21 mouse cellular contexts compared by ENCODE assay signal in genomic region chr16:76339256-76339655, GRCm38 (mm10). TPM values are rescaled to one million over a fixed set of nuclear protein-coding genes. Genes with fewer than 3 reads are reported as not detected.
A peak's percentile ranks its signal among the peaks of the same experiment; 100 is the strongest.
DNase-seq lines count a peak whose midpoint lies in the region; ATAC-seq and TF ChIP-seq lines count a peak whose summit lies in the region.
"Had no signal": no experiment of that assay in that cellular context is flagged by ENCODE, and none has a peak within 500 bp of the region (broad histone marks: within the 10 kb centered on the region; RNA-seq: fewer than 3 reads in every experiment).

No protein-coding gene starts in this region.

- H3K9ac ChIP-seq in liver, embryonic 13.5 days, result no peak overlapping the region
- no peak overlapping the region for H3K9ac ChIP-seq in liver, embryonic 11.5 days (ENCODE audit: low read depth, low read length)
- H3K9ac ChIP-seq in hindbrain, embryonic 16.5 days (ENCODE audit: low read depth, low read length), result no peak overlapping the region
- H3K9ac ChIP-seq: embryonic facial prominence, embryonic 15.5 days; heart, embryonic 13.5 days; hindbrain, embryonic 14.5 days had no signal

- H3K4me2 ChIP-seq in liver, embryonic 13.5 days, result no peak overlapping the region; the same call in 1 of the 2 replicates
- no peak overlapping the region for H3K4me2 ChIP-seq in liver, embryonic 11.5 days
- H3K4me2 ChIP-seq in hindbrain, embryonic 16.5 days (ENCODE audit: low read length), result no peak overlapping the region
- H3K4me2 ChIP-seq: embryonic facial prominence, embryonic 15.5 days; heart, embryonic 13.5 days; hindbrain, embryonic 14.5 days had no signal

- peak; percentile 38 for ATAC-seq in frontal cortex, adult (ENCODE audit: low TSS enrichment)
- ATAC-seq in liver, embryonic 13.5 days (ENCODE audit: low read depth), result no peak
- no peak for ATAC-seq in liver, embryonic 11.5 days (replicated peaks; ENCODE audit: low FRiP score)
- no peak for ATAC-seq in hindbrain, embryonic 16.5 days
- ATAC-seq: forebrain, embryonic 14.5 days had no signal

- no peaks in the 10 kb centered on the region for H3K9me3 ChIP-seq in liver, embryonic 13.5 days (replicated peaks)
- no peaks in the 10 kb centered on the region; the same call in 1 of the 2 replicates for H3K9me3 ChIP-seq in liver, embryonic 11.5 days (ENCODE audit: control insufficient read depth, low read length)
- no peaks in the 10 kb centered on the region for H3K9me3 ChIP-seq in hindbrain, embryonic 16.5 days (ENCODE audit: control insufficient read depth, low read length)

- no peak for DNase-seq in frontal cortex, adult 2 months (ENCODE audit: extremely low spot score in 1 of 2, low spot score in 1 of 2)
- no peak for DNase-seq in liver, embryonic 13.5 days
- DNase-seq in liver, embryonic 11.5 days (ENCODE audit: low spot score), result no peak
- peak; percentile 25 for DNase-seq in lung, postnatal 36 days
- no peak for DNase-seq in lung, adult 2 months
- peak; percentile 61 for DNase-seq in CD4-positive, CD25-positive, alpha-beta regulatory T cell, adult 2 months (ENCODE audit: low read depth, low spot score)
- DNase-seq: adrenal gland, postnatal 10 days; cerebellum, adult 11 months; cerebellum, adult 8-10 months; cerebellum, postnatal 14 days; embryo, embryonic 11 days; gastrocnemius, postnatal 10 days had no signal

- H3K36me3 ChIP-seq in liver, embryonic 13.5 days, result peaks cover 52% of the 10 kb centered on the region
- H3K36me3 ChIP-seq in liver, embryonic 11.5 days (ENCODE audit: control insufficient read depth, insufficient read depth, low read length), result peaks cover 10% of the 10 kb centered on the region
- no peaks in the 10 kb centered on the region for H3K36me3 ChIP-seq in hindbrain, embryonic 16.5 days (ENCODE audit: control insufficient read depth, insufficient read depth, low read length)

- 58% methylated on average over 10 of the region's 10 CpGs for WGBS in liver, embryonic 13.5 days (ENCODE audit: insufficient replicate concordance)
- 71% methylated on average over 10 of the region's 10 CpGs for WGBS in liver, embryonic 11.5 days
- WGBS in lung, adult 2 months, result 66% methylated on average over 10 of the region's 10 CpGs
- WGBS in hindbrain, embryonic 16.5 days, result 87% methylated on average over 10 of the region's 10 CpGs

- no peak overlapping the region for H3K4me3 ChIP-seq in liver, embryonic 13.5 days (replicated peaks)
- no peak overlapping the region for H3K4me3 ChIP-seq in liver, embryonic 11.5 days (ENCODE audit: low read depth, low read length)
- H3K4me3 ChIP-seq in lung, adult 2 months (replicated peaks; ENCODE audit: extremely low read depth, low read depth, low read length), result no peak overlapping the region
- H3K4me3 ChIP-seq in hindbrain, embryonic 16.5 days (ENCODE audit: low read length), result no peak overlapping the region
- H3K4me3 ChIP-seq: embryonic facial prominence, embryonic 15.5 days; erythroblast, embryonic 14.5 days; forebrain, embryonic 10.5 days; heart, embryonic 13.5 days; hindbrain, embryonic 10.5 days had no signal

- no peak for TF ChIP-seq POLR2A in lung, adult 2 months (IDR thresholded peaks at IDR 0.05; ENCODE audit: borderline replicate concordance, extremely low read depth, low read depth, low read length)

- TF ChIP-seq CTCF in lung, adult 2 months (IDR thresholded peaks at IDR 0.05; ENCODE audit: insufficient read depth, low read length), result no peak

- H3K4me1 ChIP-seq in liver, embryonic 13.5 days (replicated peaks), result peaks cover 96% of the 10 kb centered on the region
- H3K4me1 ChIP-seq in liver, embryonic 11.5 days (replicated peaks; ENCODE audit: control insufficient read depth, insufficient read depth, low read length), result peaks cover 49% of the 10 kb centered on the region
- H3K4me1 ChIP-seq in lung, adult 2 months (ENCODE audit: control insufficient read depth, insufficient read depth, low read length), result peaks cover 10% of the 10 kb centered on the region
- H3K4me1 ChIP-seq in hindbrain, embryonic 16.5 days (ENCODE audit: control insufficient read depth, insufficient read depth, low read depth, low read length), result no peaks in the 10 kb centered on the region
- H3K4me1 ChIP-seq: embryonic facial prominence, embryonic 15.5 days had no signal

- peak overlapping the region; percentile 44; the same call in 1 of the 2 replicates for H3K27ac ChIP-seq in liver, embryonic 13.5 days
- no peak overlapping the region for H3K27ac ChIP-seq in liver, embryonic 11.5 days (ENCODE audit: low read depth, low read length)
- no peak overlapping the region for H3K27ac ChIP-seq in hindbrain, embryonic 16.5 days (ENCODE audit: low read depth, low read length)
- H3K27ac ChIP-seq: embryonic facial prominence, embryonic 15.5 days; forebrain, embryonic 10.5 days; heart, embryonic 13.5 days; hindbrain, embryonic 10.5 days; hindbrain, embryonic 14.5 days had no signal

- no peaks in the 10 kb centered on the region for H3K27me3 ChIP-seq in liver, embryonic 13.5 days
- no peaks in the 10 kb centered on the region for H3K27me3 ChIP-seq in liver, embryonic 11.5 days (replicated peaks; ENCODE audit: control insufficient read depth, insufficient read depth, low read length)
- H3K27me3 ChIP-seq in hindbrain, embryonic 16.5 days (replicated peaks; ENCODE audit: control insufficient read depth, insufficient read depth, low read length), result no peaks in the 10 kb centered on the region
- H3K27me3 ChIP-seq: embryonic facial prominence, embryonic 15.5 days; heart, embryonic 13.5 days had no signal

RNA-seq across cellular contexts. Expression of gene Nrip1, which starts 34.4 kb away (rescaled TPM):
- 8.1 and 10.1 TPM in 2 replicates for polyA plus RNA-seq in frontal cortex, adult 2 months (2012; rRNA removed)
- 20.2 and 20.4 TPM in 2 replicates for polyA plus RNA-seq in liver, embryonic 13.5 days (2015; fragmentation: Nextera tagmentation; extraction: Ambion mirVana)
- 35.0 and 37.3 TPM in 2 replicates for polyA plus RNA-seq in liver, embryonic 11.5 days (2014; fragmentation: Nextera tagmentation; extraction: Ambion mirVana)
- polyA plus RNA-seq in lung, adult 2 months (2012; rRNA removed), result 7.6 and 8.0 TPM in 2 replicates
- 29.0 and 30.4 TPM in 2 replicates for polyA plus RNA-seq in hindbrain, embryonic 16.5 days (2015; fragmentation: Nextera tagmentation; extraction: Ambion mirVana)

Comparison
In these comparisons a context has a peak if more than half of its experiments do, and no peak if none do; other contexts are left out.
1. DNase-seq: peak in lung, postnatal 36 days (single experiment) and CD4-positive, CD25-positive, alpha-beta regulatory T cell, adult 2 months (single experiment); none in frontal cortex, adult 2 months (0 of 2), liver, embryonic 13.5 days (single experiment), liver, embryonic 11.5 days (single experiment) and lung, adult 2 months (single experiment).